Mouse (Mus musculus): ENCODE results near the gene Secisbp2l.

- TF ChIP-seq GATA1 (IDR thresholded peaks at IDR 0.05; ENCODE audit: borderline replicate concordance, low read length): no peak
- no peak for TF ChIP-seq FLI1 (IDR thresholded peaks at IDR 0.05; ENCODE audit: low read length)
These were observed 5.7 kb upstream of the Secisbp2l start for GRCm38 (mm10) chr2:125788351-125788750.
